Mouse (Mus musculus) inflammation-experienced regulatory T-cells, adult 6 months (primary cell): ENCODE measurements at regions not wholly inside any gene's neighbourhood (a gene's known extent, or its start where the extent isn't known, plus 50 kb on each side); places are given as distances from the start of the nearest gene placed in this dataset.
"Not testable (repeated sequence)": the region's sequence is repeated elsewhere in the genome, so short reads cannot be mapped to it uniquely, and the experiment has no call there.

Experiments
- ATAC-seq: one replicate; pipeline ENCODE4 v1.8.0; 2017

GRCm38 (mm10) chr10:57324226-57324625 is 162.0 kb upstream of the Hsf2 start:
- no peak for ATAC-seq

GRCm38 (mm10) chr10:57362781-57363180 is 123.4 kb upstream of the Hsf2 start:
- ATAC-seq = not testable (repeated sequence)
